Mouse (Mus musculus) hindbrain, embryonic 16.5 days (tissue): ENCODE results near the gene Stx8. TPM values are rescaled to one million over a fixed set of nuclear protein-coding genes. Genes with fewer than 3 reads are reported as not detected.
A peak's percentile ranks its signal among the peaks of the same experiment; 100 is the strongest.

Source experiments
- ATAC-seq: fragments of 200-750 bp; cut with Nextera tagmentation; 2 replicates; pipeline ENCODE4 v1.8.0; 2017; ENCODE audit warnings: moderate TSS enrichment, moderate library complexity
- H3K27ac ChIP-seq: fragments of 300-500 bp; sonication (generic); 2 replicates; pipeline ENCODE4 v1.5.1; 2014; ENCODE audit warnings: low read depth, mild to moderate bottlenecking, control low read depth, low read length, moderate library complexity
- H3K27me3 ChIP-seq: fragments of 300-500 bp; sonication (generic); replicated peaks from 2 replicates; pipeline ENCODE4 v1.6.1; 2014; ENCODE audit warnings: low read length; ENCODE audit not compliant: control insufficient read depth, insufficient read depth
- H3K36me3 ChIP-seq: fragments of 300-500 bp; sonication (generic); 2 replicates; pipeline ENCODE4 v1.6.1; 2014; ENCODE audit warnings: mild to moderate bottlenecking, low read length, moderate library complexity, mixed read lengths; ENCODE audit not compliant: control insufficient read depth, insufficient read depth
- H3K4me1 ChIP-seq: fragments of 300-500 bp; sonication (generic); 2 replicates; pipeline ENCODE4 v1.6.1; 2014; ENCODE audit warnings: low read depth, low read length; ENCODE audit not compliant: control insufficient read depth, insufficient read depth
- H3K4me2 ChIP-seq: fragments of 300-500 bp; sonication (generic); 2 replicates; pipeline ENCODE4 v1.6.1; 2014; ENCODE audit warnings: mild to moderate bottlenecking, low read length, control low read depth, moderate library complexity
- H3K4me3 ChIP-seq: fragments of 300-500 bp; sonication (generic); 2 replicates; pipeline ENCODE4 v1.5.1; 2014; ENCODE audit warnings: mild to moderate bottlenecking, low read length, control low read depth, moderate library complexity
- H3K9ac ChIP-seq: fragments of 300-500 bp; sonication (generic); 2 replicates; pipeline ENCODE4 v1.6.1; 2014; ENCODE audit warnings: low read depth, mild to moderate bottlenecking, control low read depth, low read length, moderate library complexity
- H3K9me3 ChIP-seq: fragments of 300-500 bp; sonication (generic); 2 replicates; pipeline ENCODE4 v1.6.1; 2014; ENCODE audit warnings: mild to moderate bottlenecking, low read length, moderate library complexity; ENCODE audit not compliant: control insufficient read depth
- WGBS: fragments of 180-500 bp; shearing (Covaris S2); extraction: QIAGEN DNeasy Blood & Tissue Kit; methylation state at CpG from one replicate; pipeline ENCODE4 v1.1.7; 2014; 5-methylcytosine and 5-hydroxymethylcytosine counted together
- polyA plus RNA-seq: library from polyadenylated mRNA; unstranded; fragments of >200 nt; fragmentation: Nextera tagmentation; extraction: Ambion mirVana; gene quantifications from 2 replicates; pipeline ENCODE4 v1.2.1, GENCODE M21; 2015

Stx8 gene
- polyA plus RNA-seq, 1 experiment from 2014 or later: 61.6 TPM

DNA sequence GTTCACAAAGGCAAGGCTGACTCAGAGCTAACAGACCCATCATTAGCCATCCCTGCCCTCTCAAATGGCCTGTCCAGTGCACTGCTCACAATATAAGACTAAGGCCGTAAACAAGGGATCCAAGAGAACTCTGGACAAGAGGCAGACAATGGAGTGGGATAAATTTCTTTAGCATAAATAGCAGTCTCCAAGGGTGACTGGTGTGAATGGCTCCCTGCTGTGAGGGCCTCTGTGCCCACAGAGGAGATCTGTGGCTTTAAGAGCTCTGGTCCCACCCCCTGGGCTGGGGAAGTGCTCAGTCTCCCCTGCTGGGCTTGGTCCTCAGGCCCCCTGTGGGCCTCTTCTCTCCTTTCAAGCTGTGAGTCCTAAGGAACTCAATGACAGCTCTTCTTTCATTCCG lies 184.9 kb downstream of the Stx8 start:
- ATAC-seq: peak; percentile 79

DNA sequence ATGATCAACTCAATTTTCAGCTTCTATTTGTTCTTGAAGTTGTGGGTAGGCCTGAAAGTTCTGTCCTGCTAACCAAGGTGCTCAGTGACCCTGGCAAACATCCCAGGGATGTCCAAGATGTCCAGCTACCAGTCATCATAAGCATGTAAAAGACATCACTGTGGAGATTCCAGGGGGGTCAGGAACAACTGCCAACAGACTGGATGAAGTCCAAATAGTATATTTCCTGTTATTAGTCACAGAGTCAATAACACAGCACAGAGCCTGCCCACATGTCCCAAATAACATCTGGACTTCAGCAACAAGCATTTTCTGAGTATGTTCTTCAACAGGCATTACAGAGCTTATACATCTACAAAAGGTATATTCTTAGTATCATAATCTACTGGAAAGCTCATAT lies 189.8 kb downstream of the Stx8 start:
- Histone ChIP-seq H3K9ac (no peak overlapping the region), H3K27ac (no peak overlapping the region)
- ATAC-seq: no peak

More for the DNA sequence above, 184.9 kb downstream of the Stx8 start:
- 31% methylated on average over 2 of the region's 2 CpGs for WGBS
- no peak overlapping the region for H3K4me2 ChIP-seq
- H3K4me1 ChIP-seq: peaks cover 19% of the 10 kb centered on the region
- no peak overlapping the region for H3K4me3 ChIP-seq
- H3K27me3 ChIP-seq: no peaks in the 10 kb centered on the region; the same call in 1 of the 2 replicates
- no peaks in the 10 kb centered on the region for H3K36me3 ChIP-seq
- peak overlapping the region; percentile 14 for H3K27ac ChIP-seq
- no peaks in the 10 kb centered on the region for H3K9me3 ChIP-seq
- no peak overlapping the region for H3K9ac ChIP-seq

DNA sequence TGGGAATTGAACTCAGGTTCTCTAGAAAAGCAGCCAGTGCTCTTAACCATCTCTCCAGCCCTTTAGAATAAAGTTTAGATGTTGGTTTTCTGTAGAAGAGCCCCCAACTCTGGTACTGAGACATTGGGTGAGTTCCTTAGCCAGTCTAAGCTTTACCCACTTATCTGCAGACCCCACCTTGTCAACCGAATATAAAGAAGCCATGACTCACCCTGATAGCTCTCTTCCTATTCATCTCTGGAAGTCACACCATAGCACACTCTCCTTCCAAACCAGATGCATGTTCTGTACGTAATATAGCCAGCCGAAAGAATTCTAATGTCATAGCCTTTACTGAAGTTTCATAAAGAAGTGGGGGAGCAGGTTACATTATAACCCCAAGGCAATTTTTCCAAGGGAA lies 192.2 kb downstream of the Stx8 start:
- H3K27ac ChIP-seq: no peak overlapping the region
- H3K36me3 ChIP-seq: no peaks in the 10 kb centered on the region
- WGBS: 93% methylated on average over 3 of the region's 3 CpGs
- ATAC-seq: no peak
- H3K9ac ChIP-seq: no peak overlapping the region
- no peaks in the 10 kb centered on the region; the same call in 1 of the 2 replicates for H3K9me3 ChIP-seq
- H3K4me3 ChIP-seq: no peak overlapping the region
- H3K27me3 ChIP-seq: no peaks in the 10 kb centered on the region
- H3K4me2 ChIP-seq: no peak overlapping the region
- H3K4me1 ChIP-seq: no peaks in the 10 kb centered on the region; the same call in 1 of the 2 replicates

More for the DNA sequence above, 189.8 kb downstream of the Stx8 start:
- no peaks in the 10 kb centered on the region; the same call in 1 of the 2 replicates for H3K9me3 ChIP-seq
- peaks cover 5% of the 10 kb centered on the region for H3K4me1 ChIP-seq
- no peaks in the 10 kb centered on the region for H3K36me3 ChIP-seq
- H3K4me2 ChIP-seq: no peak overlapping the region
- no peak overlapping the region for H3K4me3 ChIP-seq
- H3K27me3 ChIP-seq: no peaks in the 10 kb centered on the region

DNA sequence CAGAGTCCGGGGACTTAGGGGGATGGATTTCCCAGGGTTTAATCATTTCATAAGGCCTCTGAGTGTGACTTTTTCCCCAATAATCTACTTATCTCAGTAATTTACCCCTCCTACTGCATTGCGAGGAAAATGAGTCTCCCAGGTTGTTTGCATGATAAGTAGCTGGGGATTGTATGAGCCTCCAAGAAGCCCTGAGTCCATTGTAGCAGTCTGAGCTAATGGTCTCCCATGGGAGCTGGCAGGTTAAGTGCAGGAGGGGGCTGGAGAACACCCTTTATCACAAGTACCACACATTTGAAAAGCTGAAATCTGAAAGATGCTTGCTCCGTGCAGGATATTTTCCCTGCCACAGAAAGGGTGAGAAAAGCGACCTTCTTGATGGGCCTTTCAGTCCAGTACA lies 193.9 kb downstream of the Stx8 start:
- Histone ChIP-seq H3K27me3 (no peaks in the 10 kb centered on the region), H3K27ac (no peak overlapping the region), H3K9me3 (no peaks in the 10 kb centered on the region; the same call in 1 of the 2 replicates), H3K4me3 (no peak overlapping the region), H3K36me3 (no peaks in the 10 kb centered on the region), H3K4me2 (no peak overlapping the region), H3K9ac (no peak overlapping the region), H3K4me1 (no peaks in the 10 kb centered on the region; the same call in 1 of the 2 replicates)
- WGBS: 51% methylated on average over 4 of the region's 4 CpGs
- ATAC-seq: no peak

DNA sequence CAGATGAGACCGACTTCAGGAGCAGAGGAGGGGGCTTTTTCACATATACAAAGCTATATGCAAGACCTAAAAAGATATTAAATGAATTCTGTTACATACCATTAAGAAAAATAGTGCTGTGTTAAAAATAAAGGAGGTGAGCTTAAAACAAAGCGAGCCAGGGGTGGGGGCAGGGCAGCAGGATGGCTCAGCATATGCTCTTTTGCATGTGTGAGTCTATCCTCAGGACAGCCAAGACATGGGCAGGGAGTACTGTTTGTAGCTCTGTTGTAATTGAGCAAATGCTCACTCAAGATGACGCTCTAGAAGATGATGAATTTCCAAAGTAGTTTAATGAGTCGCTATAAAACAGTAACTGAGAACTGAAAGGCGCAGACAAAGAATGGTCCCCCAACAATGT lies 198.4 kb downstream of the Stx8 start:
- H3K9me3 ChIP-seq: no peaks in the 10 kb centered on the region; the same call in 1 of the 2 replicates

DNA sequence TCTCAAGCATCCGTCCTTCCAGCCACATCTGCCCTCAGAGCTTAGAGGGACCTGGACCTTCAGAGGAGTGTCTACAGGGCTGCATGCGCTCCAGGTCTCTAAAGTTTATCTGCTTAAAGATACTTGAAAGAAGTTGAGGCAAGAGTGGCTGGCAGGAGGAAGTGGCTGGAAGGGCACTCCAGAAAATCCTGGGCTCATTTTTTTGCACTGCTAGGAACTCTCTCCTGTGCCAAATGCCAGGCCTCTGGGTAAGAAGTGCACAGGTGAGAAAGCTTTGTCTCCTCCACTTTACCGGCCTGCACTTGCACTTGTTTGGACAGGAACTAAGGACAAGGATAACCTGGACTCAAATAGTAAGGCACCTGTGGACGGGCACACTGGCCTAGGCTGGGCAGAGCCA lies 202.4 kb downstream of the Stx8 start:
- 84% methylated on average over 4 of the region's 4 CpGs for WGBS
- H3K27ac ChIP-seq: no peak overlapping the region
- no peaks in the 10 kb centered on the region for H3K27me3 ChIP-seq
- H3K9ac ChIP-seq: no peak overlapping the region
- H3K9me3 ChIP-seq: no peaks in the 10 kb centered on the region
- H3K4me3 ChIP-seq: no peak overlapping the region
- no peak overlapping the region for H3K4me2 ChIP-seq
- no peaks in the 10 kb centered on the region for H3K4me1 ChIP-seq
- no peaks in the 10 kb centered on the region for H3K36me3 ChIP-seq
- no peak for ATAC-seq

More for the DNA sequence above, 198.4 kb downstream of the Stx8 start:
- ATAC-seq: no peak
- Histone ChIP-seq H3K36me3 (no peaks in the 10 kb centered on the region), H3K27me3 (no peaks in the 10 kb centered on the region), H3K4me3 (no peak overlapping the region), H3K27ac (no peak overlapping the region), H3K4me1 (no peaks in the 10 kb centered on the region; the same call in 1 of the 2 replicates), H3K9ac (no peak overlapping the region), H3K4me2 (no peak overlapping the region)
- 83% methylated on average over 5 of the region's 5 CpGs for WGBS

DNA sequence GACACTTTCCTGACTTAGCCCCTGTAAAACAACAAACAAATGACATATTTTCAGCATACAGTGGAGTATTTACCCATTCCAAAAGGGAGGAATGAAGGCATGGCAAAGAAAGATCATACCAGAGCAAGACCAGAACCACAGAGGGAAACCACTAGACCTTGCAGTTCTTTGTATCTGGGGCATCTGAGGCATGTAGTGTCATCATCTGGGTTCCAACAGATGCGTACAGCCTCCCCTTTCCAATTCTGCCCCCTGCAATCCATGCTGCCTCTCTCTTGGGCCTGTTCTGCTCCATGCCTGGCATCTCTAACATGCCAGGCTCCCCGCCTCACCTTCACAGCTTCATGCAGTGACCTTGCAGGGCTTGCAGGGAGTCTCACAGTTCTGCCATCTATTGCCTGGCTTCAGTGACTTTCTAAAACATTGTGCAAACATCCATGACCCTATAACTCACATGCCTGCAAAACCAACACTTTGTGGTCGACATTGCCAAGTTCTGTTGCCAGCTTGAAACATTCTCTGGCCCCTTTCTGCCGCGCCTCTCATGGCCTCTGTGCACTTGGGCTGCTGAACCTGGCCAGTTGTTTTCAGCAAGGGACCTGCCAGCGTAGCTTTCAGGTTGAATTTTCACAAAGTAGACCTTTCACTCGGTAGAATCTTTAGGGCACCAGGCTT lies 206.1 kb downstream of the Stx8 start:
- H3K4me3 ChIP-seq: no peak overlapping the region
- H3K4me1 ChIP-seq: no peaks in the 10 kb centered on the region
- WGBS: 87% methylated on average over 7 of the region's 7 CpGs
- H3K36me3 ChIP-seq: no peaks in the 10 kb centered on the region
- no peak overlapping the region for H3K27ac ChIP-seq
- no peak for ATAC-seq
- no peaks in the 10 kb centered on the region for H3K9me3 ChIP-seq
- no peak overlapping the region for H3K4me2 ChIP-seq
- no peaks in the 10 kb centered on the region for H3K27me3 ChIP-seq
- H3K9ac ChIP-seq: no peak overlapping the region

DNA sequence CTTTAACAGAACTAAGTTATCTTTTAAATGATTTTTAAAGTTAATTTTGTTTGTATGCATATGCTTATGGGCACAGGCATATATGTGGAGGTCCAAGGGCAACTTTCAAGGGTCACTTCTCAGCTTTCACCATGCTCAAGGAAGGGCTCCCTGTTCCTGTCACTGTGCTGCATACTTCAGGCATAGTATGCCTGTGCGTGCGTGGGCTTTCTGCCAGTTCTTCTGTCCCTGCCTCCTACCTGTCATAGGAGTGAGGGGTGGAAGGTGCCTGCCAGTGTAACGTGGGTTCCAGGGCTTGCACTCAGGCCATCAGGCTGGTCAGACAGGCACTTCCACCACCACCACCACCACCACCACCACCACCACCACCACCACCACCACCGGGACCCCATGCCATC lies 206.7 kb downstream of the Stx8 start:
- Histone ChIP-seq H3K9me3 (no peaks in the 10 kb centered on the region), H3K36me3 (no peaks in the 10 kb centered on the region), H3K4me2 (no peak overlapping the region), H3K9ac (no peak overlapping the region), H3K4me1 (no peaks in the 10 kb centered on the region), H3K27ac (no peak overlapping the region), H3K4me3 (no peak overlapping the region), H3K27me3 (no peaks in the 10 kb centered on the region)
- ATAC-seq: no peak
- 69% methylated on average over 4 of the region's 4 CpGs for WGBS

DNA sequence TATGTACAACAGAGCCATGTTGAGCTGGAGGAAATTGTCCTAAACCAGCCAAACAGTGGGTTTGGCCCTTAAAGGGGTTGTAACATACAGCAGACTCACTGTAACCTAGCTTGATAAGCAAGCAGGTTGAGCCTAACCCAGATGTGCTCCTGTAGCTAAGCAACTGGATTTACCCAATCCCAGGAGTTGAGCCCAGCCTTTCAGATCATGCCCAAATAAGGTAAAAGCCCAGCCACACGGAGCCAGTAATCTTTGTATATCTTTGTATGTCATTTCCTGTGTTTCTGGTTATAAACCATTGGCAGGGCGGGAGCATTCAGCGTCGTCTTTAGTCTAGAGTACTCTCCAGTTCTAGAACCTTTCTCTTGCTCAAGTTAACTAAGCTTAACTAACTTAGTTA lies 210.6 kb downstream of the Stx8 start:
- H3K4me1 ChIP-seq: no peaks in the 10 kb centered on the region
- 82% methylated on average over 4 of the region's 4 CpGs for WGBS
- H3K27ac ChIP-seq: no peak overlapping the region
- no peak overlapping the region for H3K4me2 ChIP-seq
- no peaks in the 10 kb centered on the region for H3K36me3 ChIP-seq
- no peak overlapping the region for H3K9ac ChIP-seq
- no peak for ATAC-seq
- no peaks in the 10 kb centered on the region for H3K9me3 ChIP-seq
- no peaks in the 10 kb centered on the region for H3K27me3 ChIP-seq
- H3K4me3 ChIP-seq: no peak overlapping the region
